Mouse (Mus musculus): Measurements from ENCODE around the gene Dlk2. TPM values are rescaled to one million over a fixed set of nuclear protein-coding genes. Genes with fewer than 3 reads are reported as not detected.

Dlk2 gene
- not detected for polyA plus RNA-seq (2014; fragmentation: Illumina TruSeq; extraction: RNeasy Lipid Tissue Mini Kit (QIAGEN cat#74804); ENCODE audit: low read depth, low replicate concordance)

DNA sequence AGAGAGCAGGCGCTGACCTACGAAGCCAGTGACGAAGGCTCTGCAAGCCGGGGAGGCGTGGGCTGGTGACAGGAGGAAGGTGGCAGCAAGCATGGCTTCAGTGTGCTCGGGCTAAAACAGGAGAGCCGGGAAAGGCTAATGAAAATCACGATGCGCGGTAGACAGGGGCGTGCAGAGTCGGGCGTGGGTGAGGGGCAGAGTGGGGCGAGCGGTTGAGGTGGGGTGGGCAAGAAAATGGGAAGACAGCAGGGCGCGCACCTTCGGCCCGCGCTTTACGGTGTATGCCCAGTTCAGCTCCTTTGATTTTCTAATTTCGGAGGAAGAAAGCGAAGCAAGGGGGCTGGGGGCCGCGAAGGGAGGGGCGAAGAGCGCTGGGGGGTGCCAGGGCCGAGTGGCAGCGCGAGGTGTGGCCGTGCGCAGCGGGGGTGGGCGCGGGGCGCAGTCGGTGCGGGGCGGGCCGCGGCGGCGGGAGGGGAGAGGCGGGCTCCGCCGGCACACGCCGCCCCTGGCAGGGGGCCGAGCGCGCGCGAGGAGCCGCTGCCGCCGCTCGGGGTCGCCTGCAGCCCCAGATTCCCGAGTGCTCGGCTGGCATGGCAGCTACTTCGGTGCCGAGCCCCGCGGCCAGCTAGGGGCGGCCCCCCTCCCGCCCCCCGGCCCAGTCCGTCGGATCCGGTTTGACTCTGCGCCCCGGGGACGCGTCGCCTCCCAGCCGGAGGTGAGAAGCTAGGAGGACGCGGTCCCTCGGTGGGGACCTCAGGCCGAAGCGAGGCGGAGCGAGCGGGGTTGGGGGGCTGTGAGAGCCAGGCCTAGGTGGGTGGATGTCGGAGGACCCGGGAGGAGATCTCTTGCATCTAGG, at the start of gene Dlk2:
Dlk2 (plus strand) TSS at position 58 of the 856 bp plus-strand sequence.

DNA sequence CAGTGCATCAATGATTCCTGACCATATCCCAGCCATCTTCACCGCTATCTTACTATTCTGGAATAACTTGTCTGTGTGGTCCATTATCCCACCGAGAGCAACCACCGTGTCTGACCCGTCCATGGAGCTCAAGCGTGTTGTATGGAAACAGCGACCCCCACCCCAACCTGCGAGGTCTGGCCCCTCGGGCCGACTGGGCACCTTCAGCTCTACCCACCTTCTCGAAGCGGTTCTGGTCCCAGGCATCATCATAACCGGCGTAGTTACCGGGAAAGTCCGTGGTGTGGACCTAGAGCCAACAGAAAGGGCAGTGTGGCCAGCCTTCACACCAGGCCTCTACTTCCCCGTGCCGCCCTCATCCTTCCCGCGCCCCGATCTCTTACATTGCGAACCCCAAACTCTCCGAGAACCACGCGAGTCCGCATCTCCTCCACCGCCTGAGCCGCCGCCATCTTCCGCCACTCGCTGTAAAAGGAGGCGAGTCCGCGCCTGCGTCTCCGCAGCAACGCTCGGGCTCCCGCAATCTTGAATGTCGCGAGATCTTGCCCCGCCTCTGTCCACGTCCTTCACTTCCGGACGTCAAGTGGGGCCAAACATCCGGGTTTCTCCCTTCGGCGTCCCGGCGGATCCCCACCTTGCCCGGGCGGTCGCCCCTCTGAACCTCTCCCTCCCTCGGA, 49.6 kb upstream of the Dlk2 start, which contains the start of the genes Polr1c and Yipf3:
Polr1c (minus strand) TSS at position 543 of the 677 bp plus-strand sequence.
Yipf3 (plus strand) TSS at position 569 of the 677 bp plus-strand sequence.

GRCm38 (mm10) chr17:46253452-46254084, 43.7 kb upstream of the Dlk2 start, which contains the start of gene Lrrc73:
Lrrc73 (plus strand) TSS chr17:46253531.

GRCm38 (mm10) chr17:46282483-46283123, 14.6 kb upstream of the Dlk2 start, which contains the start of gene Tjap1:
Tjap1 (minus strand) TSS chr17:46283026.

GRCm38 (mm10) chr17:46327906-46328534, 30.8 kb downstream of the Dlk2 start, which contains the start of gene Abcc10:
Abcc10 (minus strand) TSS chr17:46328352.

Other genes with a start within 250 kb of the Dlk2 start
- gene Mrps18a, start 186.4 kb upstream of the Dlk2 start, polyA plus RNA-seq (2014; fragmentation: Illumina TruSeq; extraction: RNeasy Lipid Tissue Mini Kit (QIAGEN cat#74804); ENCODE audit: low read depth, low replicate concordance) = 19.0 TPM
- gene Rsph9, start 153.2 kb upstream of the Dlk2 start, polyA plus RNA-seq (2014; fragmentation: Illumina TruSeq; extraction: RNeasy Lipid Tissue Mini Kit (QIAGEN cat#74804); ENCODE audit: low read depth, low replicate concordance) = not detected
- 1.6 TPM for gene Mad2l1bp, start 143.9 kb upstream of the Dlk2 start, polyA plus RNA-seq (2014; fragmentation: Illumina TruSeq; extraction: RNeasy Lipid Tissue Mini Kit (QIAGEN cat#74804); ENCODE audit: low read depth, low replicate concordance)
- gene Gtpbp2, start 136.4 kb upstream of the Dlk2 start, polyA plus RNA-seq (2014; fragmentation: Illumina TruSeq; extraction: RNeasy Lipid Tissue Mini Kit (QIAGEN cat#74804); ENCODE audit: low read depth, low replicate concordance) = 8.0 TPM
- 3.5 TPM for gene Polh, start 94.8 kb upstream of the Dlk2 start, polyA plus RNA-seq (2014; fragmentation: Illumina TruSeq; extraction: RNeasy Lipid Tissue Mini Kit (QIAGEN cat#74804); ENCODE audit: low read depth, low replicate concordance)
- gene Xpo5, start 94.6 kb upstream of the Dlk2 start, polyA plus RNA-seq (2014; fragmentation: Illumina TruSeq; extraction: RNeasy Lipid Tissue Mini Kit (QIAGEN cat#74804); ENCODE audit: low read depth, low replicate concordance) = 5.1 TPM
- 6.4 TPM for gene Polr1c, start 49.4 kb upstream of the Dlk2 start, polyA plus RNA-seq (2014; fragmentation: Illumina TruSeq; extraction: RNeasy Lipid Tissue Mini Kit (QIAGEN cat#74804); ENCODE audit: low read depth, low replicate concordance)
- 3.2 TPM for gene Yipf3, start 49.3 kb upstream of the Dlk2 start, polyA plus RNA-seq (2014; fragmentation: Illumina TruSeq; extraction: RNeasy Lipid Tissue Mini Kit (QIAGEN cat#74804); ENCODE audit: low read depth, low replicate concordance)
- not detected for gene Lrrc73, start 43.9 kb upstream of the Dlk2 start, polyA plus RNA-seq (2014; fragmentation: Illumina TruSeq; extraction: RNeasy Lipid Tissue Mini Kit (QIAGEN cat#74804); ENCODE audit: low read depth, low replicate concordance)
- 0.82 TPM for gene Tjap1, start 14.4 kb upstream of the Dlk2 start, polyA plus RNA-seq (2014; fragmentation: Illumina TruSeq; extraction: RNeasy Lipid Tissue Mini Kit (QIAGEN cat#74804); ENCODE audit: low read depth, low replicate concordance)
- gene Abcc10, start 30.9 kb downstream of the Dlk2 start, polyA plus RNA-seq (2014; fragmentation: Illumina TruSeq; extraction: RNeasy Lipid Tissue Mini Kit (QIAGEN cat#74804); ENCODE audit: low read depth, low replicate concordance) = 0.64 TPM
- gene Zfp318, start 86.3 kb downstream of the Dlk2 start, polyA plus RNA-seq (2014; fragmentation: Illumina TruSeq; extraction: RNeasy Lipid Tissue Mini Kit (QIAGEN cat#74804); ENCODE audit: low read depth, low replicate concordance) = 19.5 TPM
- gene Crip3, start 131.5 kb downstream of the Dlk2 start, polyA plus RNA-seq (2014; fragmentation: Illumina TruSeq; extraction: RNeasy Lipid Tissue Mini Kit (QIAGEN cat#74804); ENCODE audit: low read depth, low replicate concordance) = not detected
- gene Slc22a7, start 141.0 kb downstream of the Dlk2 start, polyA plus RNA-seq (2014; fragmentation: Illumina TruSeq; extraction: RNeasy Lipid Tissue Mini Kit (QIAGEN cat#74804); ENCODE audit: low read depth, low replicate concordance) = 3.3 TPM
- gene Ttbk1, start 190.3 kb downstream of the Dlk2 start, polyA plus RNA-seq (2014; fragmentation: Illumina TruSeq; extraction: RNeasy Lipid Tissue Mini Kit (QIAGEN cat#74804); ENCODE audit: low read depth, low replicate concordance) = 0.05 TPM
- 3.6 TPM for gene Dnph1, start 199.3 kb downstream of the Dlk2 start, polyA plus RNA-seq (2014; fragmentation: Illumina TruSeq; extraction: RNeasy Lipid Tissue Mini Kit (QIAGEN cat#74804); ENCODE audit: low read depth, low replicate concordance)
- 0.87 TPM for gene Cul9, start 249.0 kb downstream of the Dlk2 start, polyA plus RNA-seq (2014; fragmentation: Illumina TruSeq; extraction: RNeasy Lipid Tissue Mini Kit (QIAGEN cat#74804); ENCODE audit: low read depth, low replicate concordance)

Data from liver, adult 10 weeks (tissue).